Mouse (Mus musculus): ENCODE measurements at regions not wholly inside any gene's neighbourhood (a gene's known extent, or its start where the extent isn't known, plus 50 kb on each side); places are given as distances from the start of the nearest gene placed in this dataset.

- H3K9ac ChIP-seq (ENCODE audit: low read depth, low read length): no peak overlapping the region
- intact Hi-C loops (cut with DNase I): no loop called here
- H3K27ac ChIP-seq: no peak overlapping the region
- H3K4me1 ChIP-seq (ENCODE audit: control insufficient read depth, insufficient read depth, low read length): no peaks in the 10 kb centered on the region
- H3K79me2 ChIP-seq (replicated peaks; ENCODE audit: control insufficient read depth, insufficient read depth, low read length): no peaks in the 10 kb centered on the region
- no peak for TF ChIP-seq EP300 (IDR thresholded peaks at IDR 0.05; ENCODE audit: insufficient read depth, low read depth, low read length)
- no peak for TF ChIP-seq CTCF (IDR thresholded peaks at IDR 0.05)
- TF ChIP-seq POLR2A (IDR thresholded peaks at IDR 0.05; ENCODE audit: insufficient read depth, low read depth, low read length): no peak
- DNase-seq: no peak
- H3K27me3 ChIP-seq (ENCODE audit: control insufficient read depth, insufficient read depth, low read length): no peaks in the 10 kb centered on the region
- WGBS: 33% methylated on average over 2 of the region's 2 CpGs
- H3K4me3 ChIP-seq: no peak overlapping the region
- no peaks in the 10 kb centered on the region for H3K36me3 ChIP-seq (ENCODE audit: control insufficient read depth, insufficient read depth, low read length)
Observed at GRCm38 (mm10) chr9:46499426-46499825, 179.6 kb upstream of the 4931429L15Rik start.

- no peak overlapping the region for H3K4me3 ChIP-seq
- no peaks in the 10 kb centered on the region for H3K79me2 ChIP-seq (replicated peaks; ENCODE audit: control insufficient read depth, insufficient read depth, low read length)
- WGBS: 59% methylated on average over 5 of the region's 5 CpGs
- H3K36me3 ChIP-seq (ENCODE audit: control insufficient read depth, insufficient read depth, low read length): no peaks in the 10 kb centered on the region
- intact Hi-C loops (cut with DNase I): no loop called here
- no peak overlapping the region for H3K9ac ChIP-seq (ENCODE audit: low read depth, low read length)
- no peak for TF ChIP-seq CTCF (IDR thresholded peaks at IDR 0.05)
- no peak for TF ChIP-seq POLR2A (IDR thresholded peaks at IDR 0.05; ENCODE audit: insufficient read depth, low read depth, low read length)
- TF ChIP-seq EP300 (IDR thresholded peaks at IDR 0.05; ENCODE audit: insufficient read depth, low read depth, low read length): no peak
- DNase-seq: no peak
- H3K4me1 ChIP-seq (ENCODE audit: control insufficient read depth, insufficient read depth, low read length): no peaks in the 10 kb centered on the region
- no peak overlapping the region for H3K27ac ChIP-seq
- H3K27me3 ChIP-seq (ENCODE audit: control insufficient read depth, insufficient read depth, low read length): no peaks in the 10 kb centered on the region
Observed at GRCm38 (mm10) chr9:46498861-46499260, 179.1 kb upstream of the 4931429L15Rik start.

- 65% methylated on average over 6 of the region's 6 CpGs for WGBS
- no peaks in the 10 kb centered on the region for H3K36me3 ChIP-seq (ENCODE audit: control insufficient read depth, insufficient read depth, low read length)
- no peak overlapping the region for H3K9ac ChIP-seq (ENCODE audit: low read depth, low read length)
- no peak for DNase-seq
- intact Hi-C loops (cut with DNase I): no loop called here
- no peaks in the 10 kb centered on the region for H3K27me3 ChIP-seq (ENCODE audit: control insufficient read depth, insufficient read depth, low read length)
- H3K79me2 ChIP-seq (replicated peaks; ENCODE audit: control insufficient read depth, insufficient read depth, low read length): no peaks in the 10 kb centered on the region
- no peak overlapping the region for H3K4me3 ChIP-seq
- TF ChIP-seq POLR2A (IDR thresholded peaks at IDR 0.05; ENCODE audit: insufficient read depth, low read depth, low read length): no peak
- no peak for TF ChIP-seq EP300 (IDR thresholded peaks at IDR 0.05; ENCODE audit: insufficient read depth, low read depth, low read length)
- H3K4me1 ChIP-seq (ENCODE audit: control insufficient read depth, insufficient read depth, low read length): no peaks in the 10 kb centered on the region
- H3K27ac ChIP-seq: no peak overlapping the region
Observed at GRCm38 (mm10) chr9:46495276-46495675, 175.5 kb upstream of the 4931429L15Rik start.

- H3K79me2 ChIP-seq (replicated peaks; ENCODE audit: control insufficient read depth, insufficient read depth, low read length): no peaks in the 10 kb centered on the region
- no peak for TF ChIP-seq CTCF (IDR thresholded peaks at IDR 0.05)
- TF ChIP-seq POLR2A (IDR thresholded peaks at IDR 0.05; ENCODE audit: insufficient read depth, low read depth, low read length): no peak
- TF ChIP-seq EP300 (IDR thresholded peaks at IDR 0.05; ENCODE audit: insufficient read depth, low read depth, low read length): no peak
- no peaks in the 10 kb centered on the region for H3K36me3 ChIP-seq (ENCODE audit: control insufficient read depth, insufficient read depth, low read length)
- intact Hi-C loops (cut with DNase I): no loop called here
- 77% methylated on average over 5 of the region's 5 CpGs for WGBS
- no peak overlapping the region for H3K9ac ChIP-seq (ENCODE audit: low read depth, low read length)
- H3K27me3 ChIP-seq (ENCODE audit: control insufficient read depth, insufficient read depth, low read length): no peaks in the 10 kb centered on the region
- no peak overlapping the region for H3K4me3 ChIP-seq
- H3K27ac ChIP-seq: no peak overlapping the region
- H3K4me1 ChIP-seq (ENCODE audit: control insufficient read depth, insufficient read depth, low read length): no peaks in the 10 kb centered on the region; the same call in 1 of the 2 replicates
- DNase-seq: no peak
Observed at GRCm38 (mm10) chr9:46482859-46483443, 163.2 kb upstream of the 4931429L15Rik start.

GRCm38 (mm10) chr9:46482034-46482858 is 162.5 kb upstream of the 4931429L15Rik start:
- Histone ChIP-seq H3K4me1 (ENCODE audit: control insufficient read depth, insufficient read depth, low read length) (no peaks in the 10 kb centered on the region; the same call in 1 of the 2 replicates), H3K4me3 (no peak overlapping the region), H3K27me3 (ENCODE audit: control insufficient read depth, insufficient read depth, low read length) (no peaks in the 10 kb centered on the region), H3K79me2 (replicated peaks; ENCODE audit: control insufficient read depth, insufficient read depth, low read length) (no peaks in the 10 kb centered on the region), H3K36me3 (ENCODE audit: control insufficient read depth, insufficient read depth, low read length) (no peaks in the 10 kb centered on the region), H3K9ac (ENCODE audit: low read depth, low read length) (no peak overlapping the region), H3K27ac (no peak overlapping the region)
- TF ChIP-seq EP300 (IDR thresholded peaks at IDR 0.05; ENCODE audit: insufficient read depth, low read depth, low read length) (no peak), POLR2A (IDR thresholded peaks at IDR 0.05; ENCODE audit: insufficient read depth, low read depth, low read length) (no peak), CTCF (IDR thresholded peaks at IDR 0.05) (no peak)
- WGBS: 69% methylated on average over 12 of the region's 12 CpGs
- intact Hi-C loops (cut with DNase I): no loop called here
- no peak for DNase-seq

- Histone ChIP-seq H3K4me3 (no peak overlapping the region), H3K36me3 (ENCODE audit: control insufficient read depth, insufficient read depth, low read length) (no peaks in the 10 kb centered on the region), H3K4me1 (ENCODE audit: control insufficient read depth, insufficient read depth, low read length) (no peaks in the 10 kb centered on the region; the same call in 1 of the 2 replicates), H3K79me2 (replicated peaks; ENCODE audit: control insufficient read depth, insufficient read depth, low read length) (no peaks in the 10 kb centered on the region), H3K27me3 (ENCODE audit: control insufficient read depth, insufficient read depth, low read length) (no peaks in the 10 kb centered on the region), H3K27ac (no peak overlapping the region), H3K9ac (ENCODE audit: low read depth, low read length) (no peak overlapping the region)
- TF ChIP-seq EP300 (IDR thresholded peaks at IDR 0.05; ENCODE audit: insufficient read depth, low read depth, low read length) (no peak), POLR2A (IDR thresholded peaks at IDR 0.05; ENCODE audit: insufficient read depth, low read depth, low read length) (no peak), CTCF (IDR thresholded peaks at IDR 0.05) (no peak)
- DNase-seq: no peak
- 61% methylated on average over 7 of the region's 7 CpGs for WGBS
- intact Hi-C loops (cut with DNase I): no loop called here
Observed at GRCm38 (mm10) chr9:46481491-46481890, 161.7 kb upstream of the 4931429L15Rik start.
